Mouse (Mus musculus): Measurements from ENCODE around the gene Mctp1. TPM values are rescaled to one million over a fixed set of nuclear protein-coding genes. Genes with fewer than 3 reads are reported as not detected.

Mctp1 gene
- total and polyA plus RNA-seq, 2 experiments = 0.04 to 0.65 TPM

GRCm38 (mm10) chr13:76482998-76483397, 98.7 kb downstream of the Mctp1 start:
- Histone ChIP-seq H3K4me1 (ENCODE audit: control insufficient read depth, insufficient read depth, low read length) (no peaks in the 10 kb centered on the region), H3K27me3 (ENCODE audit: control insufficient read depth, insufficient read depth, low read length) (no peaks in the 10 kb centered on the region), H3K36me3 (ENCODE audit: control insufficient read depth, insufficient read depth, low read length) (no peaks in the 10 kb centered on the region), H3K4me3 (ENCODE audit: insufficient read depth, low read depth, low read length) (no peak overlapping the region), H3K9ac (ENCODE audit: low read depth, low read length) (no peak overlapping the region), H3K79me2 (ENCODE audit: control insufficient read depth, insufficient read depth, low read length) (no peaks in the 10 kb centered on the region), H3K27ac (replicated peaks; ENCODE audit: insufficient read depth, low read depth, low read length) (no peak overlapping the region)
- TF ChIP-seq POLR2A (IDR thresholded peaks at IDR 0.05; ENCODE audit: extremely low read depth, insufficient read depth, low read length) = no peak
- no peak for TF ChIP-seq CTCF (IDR thresholded peaks at IDR 0.05; ENCODE audit: low read depth, low read length)
- no peak for DNase-seq (ENCODE audit: extremely low read depth, low read depth, low spot score)
- WGBS = 64% methylated on average over 2 of the region's 2 CpGs

GRCm38 (mm10) chr13:76484086-76484709, 99.9 kb downstream of the Mctp1 start:
- Histone ChIP-seq H3K36me3 (ENCODE audit: control insufficient read depth, insufficient read depth, low read length) (no peaks in the 10 kb centered on the region), H3K27me3 (ENCODE audit: control insufficient read depth, insufficient read depth, low read length) (no peaks in the 10 kb centered on the region), H3K27ac (replicated peaks; ENCODE audit: insufficient read depth, low read depth, low read length) (no peak overlapping the region), H3K4me1 (ENCODE audit: control insufficient read depth, insufficient read depth, low read length) (no peaks in the 10 kb centered on the region), H3K4me3 (ENCODE audit: insufficient read depth, low read depth, low read length) (no peak overlapping the region), H3K79me2 (ENCODE audit: control insufficient read depth, insufficient read depth, low read length) (no peaks in the 10 kb centered on the region), H3K9ac (ENCODE audit: low read depth, low read length) (no peak overlapping the region)
- DNase-seq (ENCODE audit: extremely low read depth, low read depth, low spot score) = no peak
- WGBS = 28% methylated on average over 2 of the region's 2 CpGs
- no peak for TF ChIP-seq POLR2A (IDR thresholded peaks at IDR 0.05; ENCODE audit: extremely low read depth, insufficient read depth, low read length)
- TF ChIP-seq CTCF (IDR thresholded peaks at IDR 0.05; ENCODE audit: low read depth, low read length) = no peak

DNA sequence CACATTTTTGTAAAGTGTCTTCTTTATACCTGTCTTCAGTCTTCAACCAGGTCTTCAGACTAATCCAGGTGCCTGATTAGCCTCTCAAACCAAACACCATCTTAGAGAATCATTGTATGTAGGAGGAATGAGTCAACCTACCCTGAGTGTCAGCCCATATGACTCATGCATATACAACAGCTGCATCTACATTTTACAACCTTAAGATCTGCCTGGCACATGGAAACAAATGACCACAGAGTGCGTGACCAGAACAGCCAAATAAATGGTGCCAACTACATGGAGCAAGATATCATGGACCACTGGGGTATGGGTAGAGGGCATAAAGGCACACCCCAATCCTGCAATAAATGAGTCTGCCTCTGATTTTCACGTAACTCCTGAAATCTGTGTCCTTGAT, 131.6 kb downstream of the Mctp1 start:
- no peak overlapping the region for H3K9ac ChIP-seq (ENCODE audit: low read depth, low read length)
- H3K4me3 ChIP-seq (ENCODE audit: insufficient read depth, low read depth, low read length) = no peak overlapping the region
- no peaks in the 10 kb centered on the region for H3K79me2 ChIP-seq (ENCODE audit: control insufficient read depth, insufficient read depth, low read length)
- H3K36me3 ChIP-seq (ENCODE audit: control insufficient read depth, insufficient read depth, low read length) = no peaks in the 10 kb centered on the region
- H3K27ac ChIP-seq (replicated peaks; ENCODE audit: insufficient read depth, low read depth, low read length) = no peak overlapping the region
- TF ChIP-seq POLR2A (IDR thresholded peaks at IDR 0.05; ENCODE audit: extremely low read depth, insufficient read depth, low read length) (no peak), CTCF (IDR thresholded peaks at IDR 0.05; ENCODE audit: low read depth, low read length) (no peak)
- no peaks in the 10 kb centered on the region for H3K27me3 ChIP-seq (ENCODE audit: control insufficient read depth, insufficient read depth, low read length)
- 72% methylated on average over 2 of the region's 2 CpGs for WGBS
- no peaks in the 10 kb centered on the region for H3K4me1 ChIP-seq (ENCODE audit: control insufficient read depth, insufficient read depth, low read length)
- no peak for DNase-seq (ENCODE audit: extremely low read depth, low read depth, low spot score)

- Histone ChIP-seq H3K79me2 (ENCODE audit: control insufficient read depth, insufficient read depth, low read length) (no peaks in the 10 kb centered on the region), H3K4me1 (ENCODE audit: control insufficient read depth, insufficient read depth, low read length) (no peaks in the 10 kb centered on the region), H3K27ac (replicated peaks; ENCODE audit: insufficient read depth, low read depth, low read length) (no peak overlapping the region), H3K4me3 (ENCODE audit: insufficient read depth, low read depth, low read length) (no peak overlapping the region), H3K36me3 (ENCODE audit: control insufficient read depth, insufficient read depth, low read length) (no peaks in the 10 kb centered on the region), H3K27me3 (ENCODE audit: control insufficient read depth, insufficient read depth, low read length) (no peaks in the 10 kb centered on the region), H3K9ac (ENCODE audit: low read depth, low read length) (no peak overlapping the region)
- no peak for DNase-seq (ENCODE audit: extremely low read depth, low read depth, low spot score)
- 87% methylated on average over 1 of the region's 1 CpGs for WGBS
- no peak for TF ChIP-seq CTCF (IDR thresholded peaks at IDR 0.05; ENCODE audit: low read depth, low read length)
- TF ChIP-seq POLR2A (IDR thresholded peaks at IDR 0.05; ENCODE audit: extremely low read depth, insufficient read depth, low read length) = no peak
These were observed 138.8 kb downstream of the Mctp1 start for GRCm38 (mm10) chr13:76523170-76523569.

DNA sequence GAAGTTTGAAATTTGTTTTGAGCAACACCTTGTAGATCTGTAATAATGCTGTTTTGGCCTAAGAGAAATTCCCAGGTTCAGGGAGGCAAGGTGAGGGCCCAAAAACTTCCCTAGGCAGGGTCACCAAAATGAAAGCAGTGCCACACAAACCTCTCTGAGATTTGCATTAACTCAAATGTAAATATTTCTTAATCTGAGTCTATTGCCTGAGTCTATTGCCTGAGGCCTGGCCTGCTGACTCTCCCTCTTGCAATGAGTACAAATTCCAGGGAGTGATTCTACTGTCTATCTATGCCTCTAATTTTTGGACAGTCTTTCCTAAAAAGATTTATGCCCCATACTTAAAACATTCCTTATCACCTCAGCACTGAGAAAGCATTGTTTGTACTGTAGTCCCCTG, 143.0 kb downstream of the Mctp1 start:
- Histone ChIP-seq H3K36me3 (ENCODE audit: control insufficient read depth, insufficient read depth, low read length) (no peaks in the 10 kb centered on the region), H3K27ac (replicated peaks; ENCODE audit: insufficient read depth, low read depth, low read length) (no peak overlapping the region), H3K27me3 (ENCODE audit: control insufficient read depth, insufficient read depth, low read length) (no peaks in the 10 kb centered on the region), H3K4me3 (ENCODE audit: insufficient read depth, low read depth, low read length) (no peak overlapping the region), H3K4me1 (ENCODE audit: control insufficient read depth, insufficient read depth, low read length) (no peaks in the 10 kb centered on the region), H3K9ac (ENCODE audit: low read depth, low read length) (no peak overlapping the region), H3K79me2 (ENCODE audit: control insufficient read depth, insufficient read depth, low read length) (no peaks in the 10 kb centered on the region)
- no peak for DNase-seq (ENCODE audit: extremely low read depth, low read depth, low spot score)
- no peak for TF ChIP-seq POLR2A (IDR thresholded peaks at IDR 0.05; ENCODE audit: extremely low read depth, insufficient read depth, low read length)
- no peak for TF ChIP-seq CTCF (IDR thresholded peaks at IDR 0.05; ENCODE audit: low read depth, low read length)

GRCm38 (mm10) chr13:76527751-76528150, 143.4 kb downstream of the Mctp1 start:
- Histone ChIP-seq H3K4me1 (ENCODE audit: control insufficient read depth, insufficient read depth, low read length) (no peaks in the 10 kb centered on the region), H3K27me3 (ENCODE audit: control insufficient read depth, insufficient read depth, low read length) (no peaks in the 10 kb centered on the region), H3K79me2 (ENCODE audit: control insufficient read depth, insufficient read depth, low read length) (no peaks in the 10 kb centered on the region), H3K4me3 (ENCODE audit: insufficient read depth, low read depth, low read length) (no peak overlapping the region), H3K27ac (replicated peaks; ENCODE audit: insufficient read depth, low read depth, low read length) (no peak overlapping the region), H3K36me3 (ENCODE audit: control insufficient read depth, insufficient read depth, low read length) (no peaks in the 10 kb centered on the region), H3K9ac (ENCODE audit: low read depth, low read length) (no peak overlapping the region)
- WGBS = 57% methylated on average over 1 of the region's 1 CpGs
- TF ChIP-seq POLR2A (IDR thresholded peaks at IDR 0.05; ENCODE audit: extremely low read depth, insufficient read depth, low read length) (no peak), CTCF (IDR thresholded peaks at IDR 0.05; ENCODE audit: low read depth, low read length) (no peak)
- DNase-seq (ENCODE audit: extremely low read depth, low read depth, low spot score) = no peak

Data from liver, adult 2 months (tissue).